Mouse (Mus musculus) kidney, postnatal 4 days (tissue): ENCODE data around the gene Epb41l1.
A peak's percentile ranks its signal among the peaks of the same experiment; 100 is the strongest.

Experiments used
- DNase-seq, 2 experiments: peaks; one replicate each; pipeline ENCODE4 v3.0.0; 2021; ENCODE audit warnings: mixed read lengths in 2 of 2

Gene Epb41l1

GRCm38 (mm10) chr2:156543804-156544203, 123.1 kb downstream of the Epb41l1 start:
- no peak for DNase-seq

DNA sequence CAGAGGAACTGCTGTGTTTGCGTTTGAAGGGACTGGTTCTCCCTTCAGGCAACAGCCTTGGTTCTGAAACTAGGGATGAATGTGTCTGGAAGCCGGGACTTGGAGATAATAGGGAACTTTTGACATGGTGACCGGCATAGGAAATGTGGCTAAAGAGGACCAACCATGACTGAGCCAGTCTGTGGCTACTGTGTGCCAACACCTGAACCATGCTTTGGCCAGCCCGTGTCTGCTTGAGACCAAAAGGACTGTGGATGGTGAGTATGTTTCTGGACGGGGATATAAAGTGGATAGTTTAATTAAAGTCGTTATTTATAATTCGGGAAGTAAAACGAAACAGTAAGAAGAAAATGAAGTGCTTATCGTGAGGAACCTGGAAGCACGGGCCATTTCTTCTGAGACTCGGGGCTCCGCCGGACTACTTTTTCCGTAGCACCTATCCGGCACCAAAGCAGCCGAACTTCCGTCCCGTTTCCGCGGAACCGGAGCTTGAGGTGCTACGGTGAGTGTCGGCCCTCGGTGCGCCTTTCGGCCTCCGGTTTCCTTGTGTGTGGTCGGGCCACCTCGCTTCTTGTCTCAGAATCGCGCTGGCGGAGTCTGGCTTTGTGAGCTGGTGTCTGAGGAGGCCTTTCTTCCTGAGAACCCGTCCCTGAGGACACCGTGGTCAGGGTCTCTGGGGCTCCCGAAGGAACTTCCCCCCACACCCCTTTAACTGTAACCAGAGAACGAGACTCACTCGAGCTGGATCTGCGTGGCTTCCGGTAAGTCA, 126.6 kb downstream of the Epb41l1 start, which contains the start of gene Aar2:
Gene Aar2 (plus strand): TSS at position 462 of the 769 bp plus-strand sequence.
- peak; percentile 88 to 90 for DNase-seq

DNA sequence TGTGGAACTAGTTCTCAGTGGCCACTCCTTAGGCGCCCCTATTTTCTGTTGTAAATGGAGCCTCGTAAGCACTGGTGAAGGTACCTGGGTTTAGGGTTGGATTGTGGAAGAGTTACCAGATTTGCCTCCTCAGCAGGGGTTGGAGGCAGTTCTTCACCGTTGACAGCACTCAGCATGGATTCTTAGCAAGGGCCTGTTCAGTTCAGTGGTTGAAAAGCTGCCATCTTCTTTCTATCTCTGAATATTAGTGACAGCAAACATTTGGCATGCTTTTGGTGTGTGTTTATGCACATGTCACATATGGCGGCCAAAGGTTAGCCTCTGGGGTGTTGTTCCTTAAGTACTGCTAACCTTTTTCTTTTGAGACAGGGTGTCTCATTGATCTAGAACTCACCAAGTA, 131.7 kb downstream of the Epb41l1 start:
- DNase-seq: no peak

DNA sequence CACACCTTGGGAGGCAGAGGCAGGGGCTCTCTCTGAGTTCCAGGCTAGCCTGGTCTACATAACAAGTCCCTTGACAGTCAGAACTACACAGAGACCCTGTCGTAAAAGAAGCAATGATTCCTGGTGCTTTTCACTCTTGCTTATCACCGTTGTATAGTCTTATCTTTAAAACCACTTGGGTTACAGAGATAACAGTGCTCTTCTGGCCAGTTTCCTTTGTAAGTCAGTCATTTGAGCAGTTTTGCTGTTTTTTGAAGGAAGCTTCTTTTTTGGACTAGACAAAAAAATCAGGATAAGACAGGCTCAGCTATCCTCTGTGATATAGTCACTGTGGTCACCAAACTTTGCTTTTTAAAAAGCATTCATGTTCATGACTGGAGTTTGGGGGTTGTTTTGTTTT, 141.1 kb downstream of the Epb41l1 start:
- no peak for DNase-seq

GRCm38 (mm10) chr2:156563557-156563956, 142.8 kb downstream of the Epb41l1 start:
- no peak for DNase-seq

DNA sequence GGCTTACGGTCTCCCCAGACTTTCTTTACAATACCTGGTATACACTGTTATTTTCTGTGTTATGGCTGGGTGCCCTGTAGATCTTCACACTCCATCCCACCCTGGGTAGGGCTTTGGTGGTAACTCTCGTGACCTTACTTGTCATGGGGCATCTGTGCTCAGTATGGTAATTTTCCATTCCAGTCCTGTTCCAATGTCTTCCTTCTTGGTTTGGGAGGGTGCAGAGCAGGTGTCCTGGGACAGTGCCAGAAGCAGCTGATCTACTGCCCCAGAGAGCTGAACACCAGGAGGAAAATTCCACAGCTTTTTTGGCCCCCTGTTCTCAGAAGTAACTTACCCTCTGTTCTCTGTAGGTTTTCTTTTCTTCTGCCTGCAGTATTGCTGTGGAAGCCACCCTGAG, 145.8 kb downstream of the Epb41l1 start:
- no peak for DNase-seq

GRCm38 (mm10) chr2:156568647-156569046, 147.9 kb downstream of the Epb41l1 start:
- no peak for DNase-seq

GRCm38 (mm10) chr2:156569261-156569660, 148.6 kb downstream of the Epb41l1 start:
- no peak for DNase-seq

DNA sequence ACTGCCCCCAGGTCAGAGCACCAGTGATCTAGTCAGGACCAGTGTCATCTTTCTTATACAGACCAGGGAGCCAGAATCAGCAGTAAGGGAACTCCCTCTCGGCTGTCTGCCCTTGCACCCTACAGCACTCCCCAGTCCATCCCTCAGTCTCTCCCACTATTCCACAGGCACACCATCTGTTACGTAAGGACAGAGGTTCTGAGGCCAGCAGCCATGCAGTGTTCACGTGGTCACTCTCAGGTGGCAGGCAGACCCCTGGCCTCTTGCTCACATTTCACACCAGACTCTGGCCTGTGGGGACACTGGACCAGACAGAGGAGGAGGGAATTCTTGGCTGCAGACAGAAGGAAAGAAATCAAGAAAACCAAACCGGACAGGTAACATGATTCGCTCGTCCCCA, 150.8 kb downstream of the Epb41l1 start:
- peak in 1 of 2 experiments; percentile 35 for DNase-seq

DNA sequence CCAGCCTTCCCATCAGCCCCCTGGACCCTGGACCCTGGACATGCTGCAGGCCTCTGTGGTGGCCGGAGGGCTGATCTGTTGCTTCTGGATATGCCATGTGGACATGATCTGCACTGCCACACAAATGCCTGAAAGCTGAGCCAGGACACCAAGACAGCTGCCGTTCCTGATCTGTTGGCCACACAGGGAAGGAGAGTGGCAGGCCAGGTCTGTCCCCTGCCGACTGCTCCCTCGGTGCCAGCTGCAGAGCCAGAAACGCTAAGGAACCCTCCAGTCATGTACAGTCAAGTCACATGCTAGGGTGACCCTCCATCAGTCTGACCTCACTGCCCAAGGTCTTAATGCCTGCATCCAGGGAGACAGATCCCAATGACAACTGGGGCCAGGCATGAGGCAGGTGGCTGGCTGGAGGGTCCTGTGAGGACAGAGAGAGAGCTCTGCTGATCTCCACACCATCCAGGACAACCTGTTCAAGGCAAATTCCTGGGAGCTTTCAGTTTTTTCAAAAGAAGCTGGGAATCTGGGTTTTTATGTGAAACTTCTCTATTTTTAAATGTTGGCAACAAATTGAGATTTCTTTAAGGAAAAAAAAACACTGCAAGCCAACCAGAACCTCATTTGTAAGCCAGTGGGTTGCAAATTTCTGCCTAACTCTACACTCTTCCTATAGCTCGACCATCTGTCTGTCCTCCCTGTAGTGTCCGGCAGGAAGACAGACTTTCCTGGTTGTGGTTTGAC, 156.3 kb downstream of the Epb41l1 start:
- DNase-seq: peak in 1 of 2 experiments; percentile 37

- DNase-seq: no peak
Measured at GRCm38 (mm10) chr2:156580507-156580906, 159.8 kb downstream of the Epb41l1 start.

DNA sequence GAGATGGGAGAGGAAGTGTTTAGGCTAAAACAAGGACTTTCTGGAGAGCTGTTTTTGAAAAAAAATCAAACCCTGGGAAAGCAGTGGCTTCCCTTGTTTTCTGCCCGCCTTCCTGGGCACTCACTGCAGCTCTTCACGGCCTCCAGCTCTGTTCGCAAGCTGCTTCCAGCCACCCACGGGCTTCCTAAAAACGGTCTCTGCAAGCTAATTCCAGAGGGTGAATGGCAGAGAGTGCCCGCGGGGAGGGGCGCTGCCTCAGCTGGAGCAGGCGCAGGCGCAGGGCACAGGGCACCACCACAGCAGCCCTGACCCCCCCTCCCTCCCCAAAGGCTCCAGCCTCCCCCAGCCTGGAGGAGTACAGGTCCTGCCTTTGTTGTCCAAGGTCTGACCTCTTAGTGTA, 160.5 kb downstream of the Epb41l1 start:
- no peak for DNase-seq

DNA sequence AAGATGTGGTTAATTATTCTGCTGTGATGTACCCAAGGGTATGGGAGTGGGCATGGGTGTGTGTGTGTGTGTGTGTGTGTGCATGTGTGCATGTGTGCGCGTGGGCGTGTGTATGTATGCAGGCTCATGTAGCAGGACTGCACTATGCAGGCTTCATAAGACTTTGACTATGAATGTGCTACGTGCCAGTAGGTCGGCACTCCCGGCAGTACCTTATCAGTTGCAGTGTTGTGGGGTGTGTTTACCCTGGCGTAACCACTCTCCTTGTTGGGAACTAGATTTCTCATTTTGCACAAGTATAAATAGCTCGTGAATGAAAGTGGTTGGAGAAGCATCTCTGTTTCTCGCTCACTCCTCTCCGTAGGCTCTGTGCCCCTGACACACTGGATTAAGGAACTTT, 162.2 kb downstream of the Epb41l1 start:
- no peak for DNase-seq

- peak; percentile 22 to 24 for DNase-seq
Measured at GRCm38 (mm10) chr2:156584154-156584796, 163.6 kb downstream of the Epb41l1 start.

- peak in 1 of 2 experiments; percentile 22 for DNase-seq
Measured at GRCm38 (mm10) chr2:156584797-156585471, 164.2 kb downstream of the Epb41l1 start.

DNA sequence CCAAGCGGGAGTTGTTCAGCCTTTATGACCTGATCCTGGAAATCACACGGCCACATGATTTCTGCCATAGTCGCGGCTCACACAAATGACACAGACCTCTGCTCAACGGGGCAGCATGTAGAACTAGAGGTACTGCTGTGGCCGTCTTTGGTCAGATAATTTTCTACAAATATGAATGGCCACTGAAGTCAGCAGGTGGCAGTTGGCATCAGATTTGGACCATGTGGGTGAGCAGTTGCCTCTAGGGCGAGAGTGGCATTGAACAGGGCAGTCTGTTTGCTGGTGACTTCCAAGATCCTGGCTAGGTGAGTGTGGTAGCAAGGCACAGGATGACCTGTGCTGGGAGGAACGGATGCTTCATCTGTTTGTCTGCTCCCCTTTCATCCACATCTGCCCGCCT, 168.8 kb downstream of the Epb41l1 start:
- no peak for DNase-seq
